Mouse (Mus musculus) Patski (cell line): ENCODE data around the gene Ak4. TPM values are rescaled to one million over a fixed set of nuclear protein-coding genes. Genes with fewer than 3 reads are reported as not detected.

Experiments
- ATAC-seq: fragments of 100-300 bp; one replicate; pipeline ENCODE4 v1.8.0; 2021
- CTCF ChIA-PET: fragments of 350-600 bp; sonication (Branson Sonifier 250); formaldehyde crosslinking; loops from one replicate; lab custom pipeline; 2022; ENCODE audit warnings: inconsistent platforms; lab: Charles Lee
- POLR2A ChIA-PET: fragments of 350-600 bp; sonication (Branson Sonifier 250); formaldehyde crosslinking; loops from one replicate; lab custom pipeline; 2022; ENCODE audit warnings: antibody characterized with exemption, inconsistent platforms; lab: Charles Lee
- DNase-seq: peaks from one replicate; pipeline ENCODE4 v3.0.0-alpha.2; 2011; ENCODE audit warnings: low read depth, low spot score
- H3K27me3 ChIP-seq: fragments of 371-371 bp; one replicate; pipeline ENCODE4 v1.5.1; 2021
- CTCF ChIP-seq: fragments of 100-300 bp; IDR thresholded peaks from one replicate; pipeline ENCODE4 v1.5.1; 2021
- in situ Hi-C: fragments of 300-500 bp; cut with MboI; formaldehyde crosslinking; loops from 3 replicates; pipeline ENCODE4 v1.11.1; 2018; ENCODE audit warnings: low pct_unique_long_range_greater_than_20kb, mixed read lengths
- polyA plus RNA-seq: library from polyadenylated mRNA; unstranded; gene quantifications from one replicate; pipeline ENCODE4 v1.2.3, GENCODE M21; 2021

The Ak4 gene
- polyA plus RNA-seq, 1 experiment from 2014 or later, result 8.8 TPM

DNA sequence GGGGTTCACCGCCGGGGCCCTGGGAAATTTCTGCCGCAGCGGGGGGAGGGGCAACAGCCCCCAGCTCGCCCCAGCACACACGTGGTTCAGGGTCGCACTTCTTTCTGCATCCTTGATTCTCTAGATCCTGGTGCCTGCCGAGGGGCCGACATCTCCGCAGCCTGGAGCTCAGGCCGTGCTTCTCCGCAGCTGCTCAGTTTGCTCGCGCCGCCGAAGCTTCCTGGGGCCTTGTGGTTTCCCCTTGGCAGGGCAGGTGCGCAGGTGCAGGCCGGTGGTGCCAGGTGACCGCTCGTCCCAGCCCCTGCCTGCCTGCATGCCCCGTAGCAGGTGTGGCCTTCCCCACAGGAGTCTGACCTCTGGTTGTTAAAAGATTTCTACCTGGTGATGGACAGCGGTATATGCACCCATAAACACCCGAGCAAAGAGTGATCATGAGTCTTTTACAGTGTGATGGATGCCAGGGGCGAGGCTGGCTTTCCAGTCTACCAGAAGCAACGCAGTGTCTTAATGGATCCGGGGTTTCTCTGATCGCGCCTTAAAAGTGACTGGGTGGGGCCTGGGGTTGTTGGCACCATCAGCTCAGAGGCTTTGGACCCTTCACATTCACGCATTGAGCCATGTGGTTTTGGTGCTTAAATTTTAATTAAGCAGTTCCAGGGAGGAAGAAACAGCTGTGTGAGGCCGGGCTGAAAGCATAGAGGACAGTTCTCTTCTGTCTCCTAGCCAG lies 89.9 kb downstream of the Ak4 start:
- CTCF ChIA-PET, result interaction anchor here (0.9 kb wide), 1 partner anchor 10 kb away, joined by 4 read pairs; no protein-coding TSS in a partner anchor
- DNase-seq, result no peak
- peaks cover 4% of the 10 kb centered on the region for H3K27me3 ChIP-seq
- no peak for TF ChIP-seq CTCF
- POLR2A ChIA-PET, result interaction anchor here (0.9 kb wide), 1 partner anchor 10 kb away, joined by 3 read pairs; no protein-coding TSS in a partner anchor
- in situ Hi-C loops, result loop anchor here (25.0 kb wide), 1 partner anchor 503 kb away; no protein-coding TSS in a partner anchor
- no peak for ATAC-seq

DNA sequence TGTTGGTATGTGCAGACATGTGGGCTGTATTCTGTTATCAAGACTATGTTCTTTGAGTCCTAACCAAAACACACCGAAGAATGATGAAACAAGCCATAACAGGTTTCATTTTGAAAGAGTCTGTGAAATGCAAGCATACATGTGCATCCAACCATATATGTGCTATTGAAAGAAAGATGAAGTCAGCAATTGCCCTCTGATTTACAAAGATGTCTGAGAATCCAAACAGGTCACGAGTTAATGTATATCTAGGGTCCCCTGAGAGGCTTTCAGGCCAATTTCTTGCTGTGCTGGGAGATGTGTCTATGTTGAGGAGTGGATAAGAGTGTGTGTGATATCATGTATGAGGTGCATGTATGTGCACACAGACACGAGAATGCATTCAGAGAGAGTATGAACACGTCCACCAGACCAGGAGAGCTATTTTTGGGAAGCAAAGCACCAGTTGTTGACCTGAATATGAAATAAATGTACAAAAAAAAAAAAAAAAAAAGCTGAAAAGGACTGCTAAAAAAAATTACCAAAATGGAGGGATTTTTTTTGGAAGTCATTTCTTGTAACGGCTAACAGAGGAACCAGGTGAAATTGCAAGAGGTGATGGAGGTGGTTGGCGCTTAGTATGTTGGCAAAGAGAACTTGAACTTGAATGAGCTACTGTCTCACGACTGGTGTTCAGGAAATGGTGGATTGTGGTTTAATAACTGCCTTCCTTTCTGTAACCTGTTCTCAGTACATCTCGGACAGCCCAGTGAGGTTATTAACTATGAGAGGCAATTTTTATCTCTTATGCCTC lies 91.2 kb downstream of the Ak4 start:
- TF ChIP-seq CTCF, result no peak
- ATAC-seq (no peak), DNase-seq (no peak)
- H3K27me3 ChIP-seq, result peaks cover 4% of the 10 kb centered on the region
- in situ Hi-C loops, result loop anchor here (25.0 kb wide), 1 partner anchor 502 kb away; no protein-coding TSS in a partner anchor
- CTCF ChIA-PET, result interaction anchor here (0.9 kb wide), 1 partner anchor 11 kb away, joined by 4 read pairs; no protein-coding TSS in a partner anchor
- POLR2A ChIA-PET, result interaction anchor here (0.9 kb wide), 1 partner anchor 11 kb away, joined by 3 read pairs; no protein-coding TSS in a partner anchor

DNA sequence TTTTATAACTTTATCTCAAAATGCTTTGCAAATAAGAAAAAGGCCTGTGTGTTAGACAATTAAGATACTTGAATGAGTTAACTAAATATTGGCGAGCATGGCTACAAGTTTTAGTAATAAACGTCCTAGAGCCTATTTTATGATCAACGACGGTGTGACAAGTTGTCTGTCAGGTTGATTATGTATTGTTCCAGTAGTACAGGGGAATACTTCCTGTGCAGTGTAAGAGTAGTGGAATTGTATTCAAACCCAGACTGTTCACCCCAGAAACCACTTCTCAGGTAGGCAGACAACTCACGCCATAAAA lies 91.8 kb downstream of the Ak4 start:
- in situ Hi-C loops, result loop anchor here (25.0 kb wide), 1 partner anchor 501 kb away; no protein-coding TSS in a partner anchor
- DNase-seq (no peak), ATAC-seq (no peak)
- peaks cover 4% of the 10 kb centered on the region for H3K27me3 ChIP-seq
- TF ChIP-seq CTCF, result no peak
- CTCF ChIA-PET, result no interaction called here
- POLR2A ChIA-PET, result no interaction called here

DNA sequence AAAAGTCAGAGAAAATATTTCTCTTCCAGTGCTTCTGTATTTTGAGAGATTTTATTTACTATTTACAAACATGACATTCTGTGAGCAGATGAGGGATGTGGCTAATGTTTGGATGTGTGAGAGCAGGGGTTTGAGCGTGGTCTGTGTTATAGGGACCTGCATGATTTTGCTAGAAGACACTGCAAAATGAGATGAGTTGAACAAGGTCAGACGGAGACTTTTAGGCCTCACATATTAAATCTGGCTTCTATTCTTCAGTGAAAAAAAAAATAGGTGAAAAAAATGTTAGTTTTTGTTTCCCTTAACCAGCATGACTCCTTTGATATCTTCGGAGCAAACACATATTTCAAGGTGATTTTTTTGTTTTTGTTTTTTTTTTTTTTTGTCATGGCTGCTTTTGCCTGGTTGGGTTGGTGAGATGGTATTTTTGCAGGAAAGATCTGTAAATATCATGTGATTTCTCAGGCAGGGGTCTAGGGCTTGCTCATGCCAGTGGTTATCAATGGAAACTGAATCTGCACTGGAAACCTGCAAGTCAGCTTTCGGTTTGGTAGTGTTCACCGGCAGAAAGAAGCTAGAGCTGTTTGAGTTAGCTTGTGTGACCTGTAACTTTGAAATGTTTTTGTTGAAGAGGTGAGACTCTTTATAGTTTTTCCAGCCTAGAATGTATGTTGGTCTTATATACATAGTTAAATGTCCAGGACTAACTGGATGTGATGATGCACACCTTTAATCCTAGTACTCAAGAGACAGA lies 92.9 kb downstream of the Ak4 start:
- H3K27me3 ChIP-seq, result peaks cover 4% of the 10 kb centered on the region
- DNase-seq (no peak), ATAC-seq (no peak)
- in situ Hi-C loops, result loop anchor here (25.0 kb wide), 1 partner anchor 500 kb away; no protein-coding TSS in a partner anchor
- TF ChIP-seq CTCF, result no peak
- ChIA-PET CTCF (interaction anchor here (1.1 kb wide), 1 partner anchor 488 kb away, joined by 3 read pairs; no protein-coding TSS in a partner anchor), POLR2A (no interaction called here)

DNA sequence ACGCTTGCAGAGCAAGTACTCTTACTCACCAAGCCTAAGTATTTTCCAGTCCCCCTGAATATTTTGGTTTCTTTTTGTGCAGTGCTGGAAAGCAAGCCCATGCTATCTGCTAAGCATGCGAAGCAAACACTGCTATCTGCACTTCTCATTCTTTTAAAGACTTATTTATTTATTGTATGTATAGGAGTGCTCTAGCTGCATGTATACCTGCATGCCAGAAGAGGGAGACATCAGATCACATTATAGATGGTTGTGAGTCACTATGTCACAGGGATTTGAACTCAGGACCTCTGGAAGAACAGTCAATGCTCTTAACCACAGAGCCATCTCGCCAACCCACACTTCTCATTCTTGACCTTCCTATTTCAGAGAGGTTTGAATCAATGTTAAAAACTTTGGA lies 94.2 kb downstream of the Ak4 start:
- POLR2A ChIA-PET, result no interaction called here
- TF ChIP-seq CTCF, result peak; percentile 55
- CTCF ChIA-PET, result interaction anchor here (1.1 to 1.4 kb wide), 2 partner anchors 19 to 486 kb away, joined by 3 to 5 read pairs; no protein-coding TSS in a partner anchor
- no peak for DNase-seq
- in situ Hi-C loops, result loop anchor here (25.0 kb wide), 1 partner anchor 499 kb away; no protein-coding TSS in a partner anchor
- no peak for ATAC-seq
- peaks cover under 1% of the 10 kb centered on the region for H3K27me3 ChIP-seq

DNA sequence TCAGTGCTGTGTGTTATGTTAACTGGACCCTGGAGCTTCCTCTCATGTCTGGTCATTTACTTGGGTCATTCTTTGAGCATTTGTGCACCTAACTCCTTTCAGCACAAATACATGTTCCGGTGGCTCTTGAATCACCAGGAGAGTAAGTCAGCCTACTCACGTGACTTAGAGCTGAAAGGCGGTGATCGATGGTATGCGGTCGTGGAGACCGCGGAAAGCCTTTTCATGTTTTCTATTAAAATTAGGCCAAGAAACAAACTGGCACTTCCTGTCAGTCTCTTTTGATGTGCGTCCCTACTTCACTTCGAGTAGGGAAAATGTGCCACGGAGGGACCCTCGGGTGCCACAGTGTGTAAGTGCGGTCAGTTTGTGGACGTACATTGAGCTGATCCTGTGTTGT lies 96.8 kb downstream of the Ak4 start:
- DNase-seq (no peak), ATAC-seq (no peak)
- no peak for TF ChIP-seq CTCF
- in situ Hi-C loops, result loop anchor here (25.0 kb wide), 1 partner anchor 496 kb away; no protein-coding TSS in a partner anchor
- ChIA-PET POLR2A (no interaction called here), CTCF (interaction anchor here (1.2 kb wide), 1 partner anchor 15 kb away, joined by 4 read pairs; no protein-coding TSS in a partner anchor)
- H3K27me3 ChIP-seq, result no peaks in the 10 kb centered on the region

Other genes with a start within 250 kb of the Ak4 start
- 115 TPM for gene Jak1, start 154.0 kb upstream of the Ak4 start, polyA plus RNA-seq
- 0.33 TPM for gene Dnajc6, start 77.4 kb downstream of the Ak4 start, polyA plus RNA-seq
- gene Leprot, start 228.4 kb downstream of the Ak4 start, polyA plus RNA-seq, result 66.2 TPM